Mouse (Mus musculus) thymus, adult 2 months (tissue): ENCODE data around the gene Ankfy1. TPM values are rescaled to one million over a fixed set of nuclear protein-coding genes. Genes with fewer than 3 reads are reported as not detected.

Experiments
- DNase-seq: peaks from one replicate; pipeline ENCODE4 v3.0.0; 2021
- H3K27ac ChIP-seq: fragments of 200-500 bp; 2 replicates; pipeline ENCODE4 v1.5.1; 2012; ENCODE audit warnings: low read length, control low read depth; ENCODE audit not compliant: control insufficient read depth, insufficient read depth
- H3K27me3 ChIP-seq: fragments of 200-500 bp; 2 replicates; pipeline ENCODE4 v1.6.1; 2012; ENCODE audit warnings: mild to moderate bottlenecking, low read length, moderate library complexity, mixed read lengths; ENCODE audit not compliant: control insufficient read depth, insufficient read depth
- H3K36me3 ChIP-seq: fragments of 200-500 bp; 2 replicates; pipeline ENCODE4 v1.6.1; 2012; ENCODE audit warnings: mild to moderate bottlenecking, low read length, moderate library complexity; ENCODE audit not compliant: control insufficient read depth, insufficient read depth
- H3K4me1 ChIP-seq: fragments of 200-500 bp; replicated peaks from 2 replicates; pipeline ENCODE4 v1.6.1; 2012; ENCODE audit warnings: low read length; ENCODE audit not compliant: control insufficient read depth, insufficient read depth
- H3K4me3 ChIP-seq: fragments of 200-500 bp; 2 replicates; pipeline ENCODE4 v1.5.1; 2012; ENCODE audit warnings: mild to moderate bottlenecking, low read length, control low read depth, moderate library complexity; ENCODE audit not compliant: control insufficient read depth, insufficient read depth
- CTCF ChIP-seq: fragments of 200-500 bp; IDR thresholded peaks from 2 replicates; pipeline ENCODE4 v1.5.1; 2012; ENCODE audit warnings: mild to moderate bottlenecking, control low read depth, low read length, moderate library complexity, borderline replicate concordance; ENCODE audit not compliant: control insufficient read depth, poor library complexity, insufficient read depth; ENCODE audit errors: extremely low read depth
- POLR2A ChIP-seq: fragments of 200-500 bp; IDR thresholded peaks from 2 replicates; pipeline ENCODE4 v1.6.1; 2012; ENCODE audit warnings: mild to moderate bottlenecking, low read length, control low read depth, moderate library complexity; ENCODE audit not compliant: control insufficient read depth, poor library complexity, insufficient read depth; ENCODE audit errors: extremely low read depth
- WGBS: fragments of 180-500 bp; shearing (Covaris S2); methylation state at CpG from one replicate; pipeline ENCODE4 v1.1.7; 2018; 5-methylcytosine and 5-hydroxymethylcytosine counted together
- polyA plus RNA-seq: library from polyadenylated mRNA; depleted of rRNA; stranded (reverse); fragments of >200 nt; gene quantifications from 2 replicates; pipeline ENCODE4 v1.2.3, GENCODE M21; 2012

Ankfy1 gene
- polyA plus RNA-seq, 1 experiment = 41.2 TPM

GRCm38 (mm10) chr11:72664641-72665040, 25.2 kb upstream of the Ankfy1 start:
- DNase-seq = no peak
- TF ChIP-seq CTCF = no peak
- TF ChIP-seq POLR2A = no peak
- Histone ChIP-seq H3K4me3 (no peak overlapping the region), H3K27ac (no peak overlapping the region), H3K36me3 (no peaks in the 10 kb centered on the region), H3K4me1 (no peaks in the 10 kb centered on the region), H3K27me3 (no peaks in the 10 kb centered on the region)
- 94% methylated on average over 4 of the region's 4 CpGs for WGBS

DNA sequence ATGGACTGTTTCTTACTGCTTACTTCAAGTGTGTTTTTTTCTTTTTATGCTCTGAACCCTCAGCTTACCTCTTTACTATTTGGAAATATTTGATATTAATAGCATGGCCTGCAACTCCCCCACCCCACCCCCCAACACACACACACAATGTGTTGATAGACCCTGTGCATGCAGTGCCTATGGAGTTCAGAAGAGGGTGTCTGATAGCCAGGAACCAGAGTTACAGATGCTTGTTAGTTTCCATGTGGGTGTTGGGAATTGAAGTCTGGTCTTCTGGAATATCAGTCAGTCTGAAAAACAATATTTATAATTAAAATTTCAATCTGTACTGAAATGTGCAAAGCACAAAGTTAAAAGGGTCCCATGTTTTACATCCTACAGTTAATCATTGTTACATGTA, 19.2 kb upstream of the Ankfy1 start:
- Histone ChIP-seq H3K36me3 (no peaks in the 10 kb centered on the region), H3K4me3 (no peak overlapping the region), H3K27ac (no peak overlapping the region), H3K4me1 (no peaks in the 10 kb centered on the region), H3K27me3 (no peaks in the 10 kb centered on the region)
- DNase-seq = no peak
- no peak for TF ChIP-seq POLR2A
- no peak for TF ChIP-seq CTCF

DNA sequence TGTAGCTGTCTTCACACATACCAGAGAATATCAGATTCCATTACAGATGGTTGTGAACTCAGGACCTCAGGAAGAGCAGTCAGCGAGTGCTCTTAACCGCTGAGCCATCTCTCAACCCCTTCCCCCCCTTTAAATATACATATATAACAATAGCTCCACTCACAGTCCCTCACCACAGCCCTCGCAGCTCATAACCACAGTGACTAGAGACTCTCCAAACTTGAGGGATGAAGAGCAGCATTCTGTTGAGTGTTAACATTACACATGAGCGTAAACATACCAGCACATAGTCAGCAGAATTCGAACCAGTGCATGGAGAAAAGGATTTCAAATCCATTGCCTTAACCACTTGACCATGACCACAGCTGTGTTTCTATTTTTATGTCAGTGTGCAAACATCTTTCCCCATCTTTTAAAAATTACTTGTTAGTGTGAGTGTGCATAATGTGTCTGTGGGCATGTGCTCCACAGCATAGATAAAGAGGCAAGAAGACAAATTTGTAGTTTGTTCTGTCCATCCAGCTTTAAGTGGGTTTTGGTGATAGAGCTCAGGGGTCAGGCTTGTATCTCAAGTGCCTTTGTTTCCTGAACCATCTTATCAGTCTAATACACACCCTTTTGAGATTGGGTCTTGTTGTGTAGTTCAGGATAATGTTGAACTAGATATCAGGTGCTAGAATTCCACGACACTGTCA, 18.4 kb upstream of the Ankfy1 start:
- WGBS = 49% methylated on average over 6 of the region's 6 CpGs
- H3K4me3 ChIP-seq = no peak overlapping the region
- no peak for DNase-seq
- H3K27ac ChIP-seq = no peak overlapping the region
- no peaks in the 10 kb centered on the region for H3K27me3 ChIP-seq
- TF ChIP-seq POLR2A (no peak), CTCF (no peak)
- no peaks in the 10 kb centered on the region for H3K36me3 ChIP-seq
- H3K4me1 ChIP-seq = no peaks in the 10 kb centered on the region

DNA sequence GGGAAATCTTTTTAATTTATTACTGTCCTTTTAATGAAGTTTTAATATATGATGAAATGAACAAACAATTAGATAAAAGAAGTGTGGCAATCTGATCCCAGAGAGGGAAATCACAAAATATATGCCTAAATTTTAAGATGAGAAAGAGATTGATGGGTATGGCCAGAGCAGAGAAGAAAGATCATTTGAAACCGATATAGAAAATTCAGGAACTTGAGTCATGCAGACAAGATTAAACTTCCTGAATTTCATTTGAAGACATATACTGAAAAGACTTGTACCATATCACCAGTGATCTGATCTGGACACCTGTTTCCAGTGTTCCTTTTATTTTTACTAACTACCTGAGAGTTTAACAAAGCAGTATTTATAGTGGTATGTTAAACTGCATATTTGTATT, 17.4 kb upstream of the Ankfy1 start:
- DNase-seq = no peak
- Histone ChIP-seq H3K36me3 (no peaks in the 10 kb centered on the region), H3K4me1 (no peaks in the 10 kb centered on the region), H3K27ac (no peak overlapping the region), H3K4me3 (no peak overlapping the region), H3K27me3 (no peaks in the 10 kb centered on the region)
- WGBS = 22% methylated on average over 1 of the region's 1 CpGs
- TF ChIP-seq CTCF (no peak), POLR2A (no peak)

DNA sequence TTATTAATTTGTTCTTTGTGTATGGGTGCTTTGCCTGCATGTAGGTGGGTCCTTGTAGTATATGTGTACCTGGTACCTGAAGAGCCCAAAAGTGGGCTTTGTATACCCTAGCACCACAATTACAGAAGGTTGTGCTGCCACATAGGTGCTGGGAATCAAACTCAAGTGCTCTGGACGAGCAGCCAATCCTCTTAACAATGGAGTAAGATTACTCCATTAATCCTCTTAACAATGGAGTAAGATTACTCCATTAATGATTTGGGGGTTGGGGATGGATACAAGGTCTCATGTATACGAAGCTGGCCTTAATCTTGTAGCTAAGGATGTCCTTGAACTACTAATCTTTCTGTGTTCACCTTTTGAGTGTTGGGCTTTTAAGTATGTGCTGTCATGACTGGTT, 14.5 kb upstream of the Ankfy1 start:
- Histone ChIP-seq H3K36me3 (0 out of 2 replicates have a peak, but pooled peaks cover 2% of the 10 kb centered on the region), H3K27me3 (no peaks in the 10 kb centered on the region), H3K27ac (no peak overlapping the region), H3K4me1 (no peaks in the 10 kb centered on the region), H3K4me3 (no peak overlapping the region)
- WGBS = 95% methylated on average over 2 of the region's 2 CpGs
- no peak for DNase-seq
- TF ChIP-seq POLR2A (no peak), CTCF (no peak)

GRCm38 (mm10) chr11:72680726-72681125, 9.1 kb upstream of the Ankfy1 start:
- Histone ChIP-seq H3K4me3 (no peak overlapping the region), H3K4me1 (no peaks in the 10 kb centered on the region), H3K27me3 (no peaks in the 10 kb centered on the region), H3K36me3 (peaks cover 11% of the 10 kb centered on the region; the same call in 1 of the 2 replicates), H3K27ac (no peak overlapping the region)
- TF ChIP-seq POLR2A = no peak
- no peak for TF ChIP-seq CTCF
- no peak for DNase-seq

DNA sequence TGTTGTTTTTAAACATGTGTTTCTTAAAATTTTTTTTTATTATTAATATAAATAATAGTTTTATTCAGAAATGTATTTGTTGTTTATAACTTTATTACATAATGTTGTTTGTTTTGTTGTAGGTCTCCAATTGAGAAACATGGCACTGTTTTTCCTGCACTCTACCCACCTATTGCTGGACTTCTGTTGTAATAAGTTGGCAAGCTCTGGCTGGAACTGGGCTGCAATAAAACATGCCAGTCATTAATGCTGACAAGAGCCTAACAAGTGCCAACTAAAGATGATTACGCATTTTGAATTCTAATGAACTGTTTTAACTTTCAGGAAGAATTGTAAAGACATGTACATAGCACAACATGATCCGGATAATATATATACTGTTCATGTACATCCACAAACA, 6.4 kb upstream of the Ankfy1 start:
- Histone ChIP-seq H3K27me3 (no peaks in the 10 kb centered on the region), H3K4me3 (no peak overlapping the region), H3K27ac (no peak overlapping the region), H3K4me1 (no peaks in the 10 kb centered on the region), H3K36me3 (peaks cover 11% of the 10 kb centered on the region; the same call in 1 of the 2 replicates)
- no peak for TF ChIP-seq POLR2A
- TF ChIP-seq CTCF = no peak
- WGBS = over 99% methylated on average over 2 of the region's 2 CpGs
- no peak for DNase-seq
